In the genomic region with DNA sequence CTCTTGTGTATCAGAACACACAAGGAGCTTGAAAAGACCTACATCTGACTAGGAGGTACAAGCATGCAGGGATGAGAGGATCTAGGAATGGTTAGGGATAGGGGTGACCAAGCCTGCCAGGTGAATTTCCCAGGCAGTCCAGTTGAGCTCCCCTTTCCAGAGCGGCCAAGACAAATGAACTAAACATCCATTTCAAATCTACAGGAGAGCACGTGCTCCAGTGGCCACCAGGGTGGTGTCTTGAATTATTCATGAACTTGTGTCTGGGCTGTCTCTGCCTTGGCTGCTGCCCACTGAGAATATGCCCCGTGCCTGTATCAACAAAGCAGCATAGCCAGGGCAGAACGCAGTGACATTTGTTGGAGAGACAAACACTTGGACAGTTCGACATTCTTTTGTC, we compare ENCODE assay signal across 10 mouse cellular contexts.
A peak's percentile ranks its signal among the peaks of the same experiment; 100 is the strongest.
DNase-seq lines count a peak whose midpoint lies in the region; ATAC-seq lines count a peak whose summit lies in the region.
"Had no signal": no experiment of that assay in that cellular context is flagged by ENCODE, and none has a peak within 500 bp of the region (broad histone marks: within the 10 kb centered on the region; RNA-seq: fewer than 3 reads in every experiment).

No protein-coding gene starts in this region.

- 0 out of 2 replicates have a peak overlapping the region, but pooled peaks have one; percentile 26 for H3K27ac ChIP-seq in embryonic facial prominence, embryonic 10.5 days (replicated peaks)

- H3K4me3 ChIP-seq in embryonic facial prominence, embryonic 10.5 days, result no peak overlapping the region

- H3K36me3 ChIP-seq in embryonic facial prominence, embryonic 10.5 days (replicated peaks), result no peaks in the 10 kb centered on the region

- no peaks in the 10 kb centered on the region for H3K9me3 ChIP-seq in embryonic facial prominence, embryonic 10.5 days

- H3K4me1 ChIP-seq in embryonic facial prominence, embryonic 10.5 days, result peaks cover 13% of the 10 kb centered on the region

- no peaks in the 10 kb centered on the region for H3K27me3 ChIP-seq in embryonic facial prominence, embryonic 10.5 days (replicated peaks; ENCODE audit: low read depth, poor library complexity, severe bottlenecking)

- ATAC-seq in granulocyte monocyte progenitor cell, adult 5-6 weeks (replicated peaks; ENCODE audit: poor library complexity, severe bottlenecking), result no peak
- no peak for ATAC-seq in monocyte, adult 5-6 weeks (replicated peaks; ENCODE audit: insufficient number of reproducible peaks, low FRiP score, low TSS enrichment, poor library complexity, severe bottlenecking)

- intact Hi-C loops in heart, postnatal 36 days (cut with DNase I), result no loop called here

- 48% methylated on average over 5 of the region's 5 CpGs for WGBS in embryonic facial prominence, embryonic 10.5 days

- peak; percentile 8 for DNase-seq in ES-CJ7 (ENCODE audit: low read depth, low spot score)
- DNase-seq in embryonic facial prominence, embryonic 10.5 days (ENCODE audit: low spot score), result peak; percentile 20
- DNase-seq in heart, postnatal 36 days, result peak; percentile 16 to 18
- DNase-seq in kidney, postnatal 4 days, result peak; percentile 25 to 51
- no peak for DNase-seq in urinary bladder, adult 2 months (ENCODE audit: low spot score)
- DNase-seq in adrenal gland, adult 8-10 months, result no peak
- DNase-seq: liver; right cerebral cortex, adult 18-20 months had no signal

Comparison
In these comparisons a context has a peak if more than half of its experiments do, and no peak if none do; other contexts are left out.
1. DNase-seq: peak in ES-CJ7 (single experiment), embryonic facial prominence, embryonic 10.5 days (single experiment), heart, postnatal 36 days (2 of 2) and kidney, postnatal 4 days (2 of 2); none in urinary bladder, adult 2 months (single experiment) and adrenal gland, adult 8-10 months (single experiment).